Mouse (Mus musculus) thymus, postnatal 36 days (tissue): ENCODE measurements around the gene Drd3.

Experiments
- DNase-seq, 2 experiments: peaks; one replicate each; pipeline ENCODE4 v3.0.0; 2022; ENCODE audit warnings: mixed read lengths in 2 of 2

Drd3 gene

GRCm38 (mm10) chr16:43753751-43754150 is at the start of gene Drd3:
Gene Drd3, plus strand, starts transcription at chr16:43754026.
- no peak for DNase-seq

- peak in 1 of 2 experiments; percentile 19 for DNase-seq
Measured at GRCm38 (mm10) chr16:43708335-43709061, 45.3 kb upstream of the Drd3 start.

- peak; percentile 35 for DNase-seq
Measured at GRCm38 (mm10) chr16:43709062-43709413, 44.8 kb upstream of the Drd3 start.

GRCm38 (mm10) chr16:43709432-43710133 is 44.2 kb upstream of the Drd3 start:
- peak in 1 of 2 experiments; percentile 44 for DNase-seq

GRCm38 (mm10) chr16:43710134-43710475 is 43.7 kb upstream of the Drd3 start:
- DNase-seq = peak in 1 of 2 experiments; percentile 21

GRCm38 (mm10) chr16:43710651-43711050 is 43.2 kb upstream of the Drd3 start:
- no peak for DNase-seq

- no peak for DNase-seq
Measured at GRCm38 (mm10) chr16:43711361-43711760, 42.5 kb upstream of the Drd3 start.

- peak; percentile 47 to 52 for DNase-seq
Measured at GRCm38 (mm10) chr16:43724444-43724843, 29.4 kb upstream of the Drd3 start.

GRCm38 (mm10) chr16:43729506-43730221 is 24.2 kb upstream of the Drd3 start:
- DNase-seq = no peak

GRCm38 (mm10) chr16:43730281-43730680 is 23.5 kb upstream of the Drd3 start:
- DNase-seq = no peak

- DNase-seq = no peak
Measured at GRCm38 (mm10) chr16:43732496-43732895, 21.3 kb upstream of the Drd3 start.

GRCm38 (mm10) chr16:43732900-43733299 is 20.9 kb upstream of the Drd3 start:
- DNase-seq = no peak

- DNase-seq = no peak
Measured at GRCm38 (mm10) chr16:43737933-43738332, 15.9 kb upstream of the Drd3 start.

GRCm38 (mm10) chr16:43740936-43741335 is 12.9 kb upstream of the Drd3 start:
- no peak for DNase-seq

- no peak for DNase-seq
Measured at GRCm38 (mm10) chr16:43748424-43748823, 5.4 kb upstream of the Drd3 start.

GRCm38 (mm10) chr16:43752900-43753299 is 926 bp upstream of the Drd3 start:
- no peak for DNase-seq

- DNase-seq = no peak
Measured at GRCm38 (mm10) chr16:43772358-43772757, 18.5 kb downstream of the Drd3 start.

- DNase-seq = no peak
Measured at GRCm38 (mm10) chr16:43772766-43773165, 18.9 kb downstream of the Drd3 start.

GRCm38 (mm10) chr16:43773506-43773905 is 19.7 kb downstream of the Drd3 start:
- DNase-seq = no peak

GRCm38 (mm10) chr16:43776886-43777285 is 23.1 kb downstream of the Drd3 start:
- DNase-seq = no peak

GRCm38 (mm10) chr16:43799541-43799940 is 45.7 kb downstream of the Drd3 start:
- DNase-seq = no peak

GRCm38 (mm10) chr16:43800119-43800721 is 46.4 kb downstream of the Drd3 start:
- DNase-seq = no peak

GRCm38 (mm10) chr16:43801137-43801536 is 47.3 kb downstream of the Drd3 start:
- no peak for DNase-seq
